Mouse (Mus musculus) gastrocnemius, adult 2 months (tissue): ENCODE measurements around the gene Aebp2. TPM values are rescaled to one million over a fixed set of nuclear protein-coding genes. Genes with fewer than 3 reads are reported as not detected.
A peak's percentile ranks its signal among the peaks of the same experiment; 100 is the strongest.
"Not testable (repeated sequence)": the region's sequence is repeated elsewhere in the genome, so short reads cannot be mapped to it uniquely, and the experiment has no call there.

ENCODE experiments used
- DNase-seq: peaks from one replicate; pipeline ENCODE4 v3.0.0; 2022
- H3K27ac ChIP-seq: fragments of 200-600 bp; 2 replicates; pipeline ENCODE4 v1.8.1; 2022; ENCODE audit warnings: mild to moderate bottlenecking
- H3K4me3 ChIP-seq: fragments of 200-600 bp; 2 replicates; pipeline ENCODE4 v1.8.1; 2022; ENCODE audit warnings: mild to moderate bottlenecking, moderate library complexity
- CTCF ChIP-seq: fragments of 200-600 bp; IDR thresholded peaks from 2 replicates; pipeline ENCODE4 v1.8.1; 2022; ENCODE audit warnings: antibody characterized with exemption, mild to moderate bottlenecking, moderate library complexity
- intact Hi-C: fragments of 180-260 bp; cut with DNase I; formaldehyde crosslinking; loops from one replicate; pipeline ENCODE4 v1.15.1; 2025
- total RNA-seq, 2 experiments: library from RNA; stranded (reverse); gene quantifications; 2 replicates each; pipeline ENCODE4 v1.2.3; 2021

The Aebp2 gene
- total RNA-seq, 2 experiments from 2014 or later, result 32.2 to 32.9 TPM

DNA sequence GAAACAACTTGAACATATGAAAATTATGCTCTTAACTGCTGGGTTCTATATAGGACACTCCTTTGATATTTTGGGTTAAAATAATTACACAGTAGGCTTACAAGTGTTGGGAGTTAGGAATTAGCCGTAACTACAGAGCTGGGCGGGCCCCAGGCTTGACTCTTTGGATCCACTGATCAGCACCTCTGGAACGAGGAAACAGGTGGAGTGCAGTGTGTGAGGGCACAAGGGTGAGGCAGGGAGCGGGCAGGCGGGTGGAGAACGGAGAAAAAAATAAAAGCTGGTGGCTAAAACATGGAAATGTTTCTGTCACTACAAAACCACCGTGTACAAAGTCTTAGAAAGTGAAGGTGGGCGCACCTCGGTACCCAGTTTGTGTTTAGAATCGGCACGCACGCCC is 20.2 kb downstream of the Aebp2 start:
- intact Hi-C loops, result no loop called here
- no peak overlapping the region for H3K4me3 ChIP-seq
- DNase-seq, result no peak
- no peak for TF ChIP-seq CTCF
- no peak overlapping the region for H3K27ac ChIP-seq

DNA sequence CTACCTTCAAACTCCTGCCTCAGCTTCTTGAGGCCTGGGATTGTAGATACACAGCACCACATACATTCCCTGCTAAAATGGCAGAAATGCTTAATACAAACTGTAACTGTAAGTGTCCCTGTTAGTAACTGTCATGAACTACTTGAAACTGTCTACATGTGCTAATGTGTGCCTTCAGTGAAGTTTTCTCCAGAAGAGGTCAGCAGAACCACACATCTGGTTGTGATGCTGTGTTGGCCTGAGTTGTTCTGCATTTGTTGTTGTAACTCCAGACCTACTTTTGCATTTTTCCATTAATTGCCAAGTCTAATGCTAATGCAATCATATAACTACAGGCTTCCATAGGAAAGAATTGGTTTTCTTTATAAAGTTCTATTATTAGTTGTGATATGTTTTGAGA is 23.5 kb downstream of the Aebp2 start:
- peak; percentile 30; the same call in 1 of the 2 replicates for TF ChIP-seq CTCF
- intact Hi-C loops, result loop anchor here (5.0 kb wide), 1 partner anchor 66 kb away; no protein-coding TSS in a partner anchor

DNA sequence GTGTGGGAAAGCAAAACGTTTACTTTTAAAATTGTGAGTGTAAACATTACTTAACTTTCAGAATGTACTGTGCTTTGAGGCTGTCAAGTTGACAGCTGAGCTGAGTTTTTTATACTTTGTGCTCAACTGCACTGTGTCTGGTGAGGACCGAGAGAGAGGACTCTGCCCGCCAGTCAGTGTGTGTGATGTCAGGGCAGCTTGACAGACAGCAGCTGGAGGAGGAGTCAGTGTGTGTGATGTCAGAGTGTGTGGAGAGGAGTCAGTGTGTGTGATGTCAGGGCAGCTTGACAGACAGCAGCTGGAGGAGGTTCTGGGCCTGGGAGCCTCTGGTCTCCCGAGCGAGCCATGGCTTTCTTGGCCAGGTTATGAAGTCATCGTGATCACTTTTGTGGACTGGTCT is 24.4 kb downstream of the Aebp2 start:
- intact Hi-C loops, result loop anchor here (5.0 kb wide), 1 partner anchor 65 kb away; no protein-coding TSS in a partner anchor

More for the DNA sequence above, 23.5 kb downstream of the Aebp2 start:
- no peak overlapping the region for H3K27ac ChIP-seq
- no peak overlapping the region for H3K4me3 ChIP-seq
- no peak for DNase-seq

DNA sequence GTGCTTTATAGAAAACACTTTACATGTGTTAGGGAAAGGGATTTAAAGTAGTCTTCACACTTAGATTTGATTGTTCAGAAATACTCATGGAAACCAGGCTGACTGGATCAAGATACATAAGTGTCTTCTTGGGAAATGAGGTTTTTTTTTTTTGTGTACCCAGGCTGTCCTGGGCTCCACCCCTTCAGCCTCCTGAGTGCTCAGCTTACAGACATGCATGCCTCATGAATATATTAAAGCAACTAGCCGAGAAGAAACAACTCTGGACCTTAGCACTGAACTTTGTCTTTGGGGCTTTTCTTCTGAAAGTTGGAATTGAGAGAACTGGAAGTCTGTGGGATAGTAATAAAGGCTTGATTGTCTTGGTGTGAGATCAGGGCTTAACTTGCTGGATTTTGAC is 27.3 kb downstream of the Aebp2 start:
- intact Hi-C loops, result loop anchor here (5.0 kb wide), 1 partner anchor 62 kb away; no protein-coding TSS in a partner anchor

More for the DNA sequence above, 24.4 kb downstream of the Aebp2 start:
- no peak for TF ChIP-seq CTCF
- Histone ChIP-seq H3K27ac (no peak overlapping the region), H3K4me3 (no peak overlapping the region)
- no peak for DNase-seq

DNA sequence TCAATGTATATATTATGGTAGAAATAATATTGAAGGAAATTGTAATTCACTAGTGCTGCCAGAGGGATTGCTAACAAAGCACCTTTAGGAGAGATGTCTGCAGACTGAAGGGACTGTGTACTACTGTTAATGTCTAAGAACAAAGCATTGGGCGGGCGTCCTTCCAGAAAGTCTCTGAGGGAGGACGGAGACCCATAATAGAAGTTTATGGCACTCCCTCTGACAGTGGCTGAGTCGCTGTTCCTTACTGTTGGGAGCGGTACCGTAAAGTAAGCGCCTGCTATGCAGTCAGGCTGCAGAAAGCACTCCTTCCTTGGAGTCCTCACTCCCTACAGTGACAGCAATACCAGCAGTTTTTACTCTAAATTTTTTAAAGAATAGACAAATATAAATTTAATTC is 29.5 kb downstream of the Aebp2 start:
- no peak for DNase-seq
- intact Hi-C loops, result no loop called here
- TF ChIP-seq CTCF, result no peak
- Histone ChIP-seq H3K27ac (no peak overlapping the region), H3K4me3 (no peak overlapping the region)

More for the DNA sequence above, 27.3 kb downstream of the Aebp2 start:
- no peak overlapping the region for H3K27ac ChIP-seq
- no peak for TF ChIP-seq CTCF
- DNase-seq, result no peak
- no peak overlapping the region for H3K4me3 ChIP-seq

DNA sequence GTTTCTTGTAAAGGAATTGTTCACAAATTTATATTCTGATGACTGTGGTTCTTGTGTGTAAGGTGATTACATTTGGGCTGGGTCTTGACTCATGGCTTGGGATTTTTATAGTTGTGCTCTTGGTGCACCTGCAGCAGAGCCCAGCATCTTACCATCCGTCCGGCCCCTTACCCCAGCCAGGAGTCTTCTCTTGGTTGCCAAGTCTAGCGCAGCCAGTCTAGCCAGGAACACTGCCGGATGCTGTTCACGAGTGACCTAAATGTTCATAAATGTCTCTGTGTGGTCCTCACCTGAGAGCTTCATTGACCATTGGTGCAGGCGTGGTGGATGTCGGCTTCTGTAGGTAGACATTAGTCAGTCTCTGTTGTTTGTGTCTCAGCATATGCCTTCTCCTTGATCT is 33.0 kb downstream of the Aebp2 start:
- no peak for DNase-seq
- Histone ChIP-seq H3K4me3 (no peak overlapping the region), H3K27ac (no peak overlapping the region)
- TF ChIP-seq CTCF, result no peak
- intact Hi-C loops, result no loop called here

DNA sequence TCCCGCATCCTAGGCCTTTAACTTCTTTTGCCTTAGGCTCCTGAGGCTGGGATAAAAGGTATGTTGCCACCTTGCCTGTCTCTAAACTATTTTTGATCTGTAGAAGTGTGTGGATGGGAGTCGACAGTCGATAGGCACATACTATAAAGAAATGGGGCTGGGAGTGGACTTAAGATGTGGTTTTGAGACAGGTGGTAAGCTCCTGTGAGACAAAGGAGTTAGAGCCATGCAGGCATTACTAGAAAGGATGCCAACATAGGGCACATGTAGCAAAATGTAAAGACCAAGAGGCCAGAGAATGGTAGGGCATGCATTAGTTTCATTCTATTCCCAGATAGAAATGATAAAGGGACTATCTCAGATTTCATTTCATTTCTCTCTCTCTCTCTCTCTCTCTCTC is 34.5 kb downstream of the Aebp2 start:
- DNase-seq, result no peak
- H3K4me3 ChIP-seq, result no peak overlapping the region

DNA sequence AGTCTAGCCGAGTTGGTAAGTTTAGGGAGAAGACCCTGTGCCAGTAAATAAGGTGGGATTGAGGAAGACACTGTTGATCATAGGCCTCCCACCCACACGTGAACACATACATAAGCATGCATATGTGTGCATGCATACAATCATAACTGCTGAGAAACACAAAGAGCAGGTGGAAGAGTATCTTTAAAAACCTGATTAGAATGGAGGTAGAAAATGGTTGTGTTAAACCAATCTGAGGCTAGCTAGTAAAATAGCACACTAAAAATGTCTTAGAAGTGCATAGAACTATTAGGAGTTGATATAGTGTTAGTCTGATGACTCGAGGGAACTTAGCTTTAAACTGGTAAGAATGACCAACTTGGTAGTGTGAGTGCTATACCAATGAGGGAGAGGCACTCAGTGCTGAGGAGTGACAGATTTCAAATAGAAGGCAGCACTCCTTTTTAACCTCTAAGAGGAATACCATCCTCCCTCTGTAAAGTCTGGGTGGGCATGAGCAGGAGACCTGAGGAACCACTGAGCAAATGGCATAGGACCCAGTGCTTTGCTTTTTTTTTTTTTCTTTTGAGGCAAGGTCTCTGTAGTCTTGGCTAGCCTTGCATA is 35.6 kb downstream of the Aebp2 start:
- TF ChIP-seq CTCF, result no peak
- H3K4me3 ChIP-seq, result no peak overlapping the region
- no peak overlapping the region for H3K27ac ChIP-seq
- intact Hi-C loops, result no loop called here
- no peak for DNase-seq

More for the DNA sequence above, 34.5 kb downstream of the Aebp2 start:
- TF ChIP-seq CTCF, result no peak
- intact Hi-C loops, result no loop called here
- H3K27ac ChIP-seq, result no peak overlapping the region

DNA sequence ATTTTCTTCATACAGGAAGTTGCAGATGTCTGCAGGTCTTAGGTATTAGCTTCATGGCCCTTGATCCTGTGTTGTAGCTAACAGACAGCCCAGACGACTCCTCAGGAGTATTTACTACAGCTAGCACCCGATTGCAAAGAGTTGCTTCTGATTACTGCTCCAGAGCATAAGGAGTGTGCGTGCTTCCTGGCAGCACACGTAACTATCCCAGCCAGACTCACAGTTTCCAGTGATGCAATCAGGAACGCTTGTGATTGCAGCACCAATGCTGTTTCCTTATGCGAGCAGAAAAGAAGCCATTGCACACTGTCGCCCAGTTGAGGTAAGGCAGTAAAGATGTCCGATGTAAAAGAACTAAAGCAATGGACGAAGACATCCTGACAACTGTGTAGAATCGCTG is 38.6 kb downstream of the Aebp2 start:
- no peak for DNase-seq
- TF ChIP-seq CTCF, result no peak
- Histone ChIP-seq H3K27ac (no peak overlapping the region), H3K4me3 (no peak overlapping the region)
- intact Hi-C loops, result no loop called here

DNA sequence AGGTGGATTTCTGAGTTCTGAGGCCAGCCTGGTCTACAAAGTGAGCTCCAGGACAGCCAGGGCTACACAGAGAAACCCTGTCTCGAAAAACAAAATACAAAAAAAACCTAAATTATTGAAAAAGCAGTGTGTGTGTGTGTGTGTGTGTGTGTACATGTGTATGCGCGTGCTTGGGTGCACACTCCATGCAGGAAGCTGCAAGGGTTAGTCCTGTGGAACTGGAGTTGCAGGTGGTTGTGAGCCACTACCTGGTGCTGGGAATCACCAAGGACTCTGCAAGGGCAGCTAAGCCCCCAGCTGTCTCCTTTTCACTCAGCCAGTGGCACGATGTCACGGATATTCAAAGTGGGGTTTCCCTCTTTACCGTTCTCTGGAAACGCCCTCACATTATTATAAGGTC is 39.3 kb downstream of the Aebp2 start:
- intact Hi-C loops, result no loop called here
- no peak for DNase-seq
- Histone ChIP-seq H3K4me3 (no peak overlapping the region), H3K27ac (no peak overlapping the region)
- TF ChIP-seq CTCF, result no peak

DNA sequence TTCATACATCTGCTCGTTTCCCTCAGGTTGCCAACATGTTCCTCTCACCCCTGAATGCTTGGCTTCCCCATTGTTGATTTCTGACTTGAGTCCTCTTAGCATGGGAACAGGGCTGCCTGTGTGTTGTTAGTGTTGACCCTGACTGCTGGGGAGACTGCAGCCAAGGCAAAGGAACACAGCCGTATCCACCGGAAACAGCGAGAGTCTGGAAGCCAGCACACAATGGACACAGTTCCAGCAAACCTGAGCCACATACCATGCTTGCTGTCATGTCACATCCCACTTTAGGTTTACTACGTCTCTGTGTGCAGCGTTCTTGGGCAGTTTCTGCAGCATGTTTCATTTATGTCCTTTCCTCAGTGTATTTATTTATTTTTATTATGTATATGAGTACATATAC is 39.8 kb downstream of the Aebp2 start:
- intact Hi-C loops, result no loop called here
- no peak overlapping the region for H3K27ac ChIP-seq
- DNase-seq, result no peak
- no peak overlapping the region for H3K4me3 ChIP-seq
- TF ChIP-seq CTCF, result no peak

DNA sequence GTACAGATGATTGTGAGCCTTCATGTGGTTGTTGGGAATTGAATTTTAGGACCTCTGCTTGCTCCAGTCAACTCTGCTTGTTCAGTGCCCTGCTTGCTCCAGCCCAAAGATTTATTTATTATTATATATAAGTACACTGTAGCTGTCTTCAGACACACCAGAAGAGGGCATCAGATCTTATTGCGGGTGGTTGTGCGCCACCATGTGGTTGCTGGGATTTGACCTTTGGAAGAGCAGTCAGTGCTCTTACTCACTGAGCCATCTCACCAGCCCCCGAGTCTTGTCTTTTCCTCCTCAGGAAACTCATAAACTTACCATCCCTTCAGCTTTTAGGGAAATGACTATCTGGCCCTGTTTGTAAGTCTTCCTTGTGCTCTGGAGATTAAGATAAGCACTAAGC is 40.2 kb downstream of the Aebp2 start:
- H3K4me3 ChIP-seq, intact Hi-C loops, H3K27ac ChIP-seq, DNase-seq: not testable (repeated sequence)
- TF ChIP-seq CTCF, result peak; percentile 37

DNA sequence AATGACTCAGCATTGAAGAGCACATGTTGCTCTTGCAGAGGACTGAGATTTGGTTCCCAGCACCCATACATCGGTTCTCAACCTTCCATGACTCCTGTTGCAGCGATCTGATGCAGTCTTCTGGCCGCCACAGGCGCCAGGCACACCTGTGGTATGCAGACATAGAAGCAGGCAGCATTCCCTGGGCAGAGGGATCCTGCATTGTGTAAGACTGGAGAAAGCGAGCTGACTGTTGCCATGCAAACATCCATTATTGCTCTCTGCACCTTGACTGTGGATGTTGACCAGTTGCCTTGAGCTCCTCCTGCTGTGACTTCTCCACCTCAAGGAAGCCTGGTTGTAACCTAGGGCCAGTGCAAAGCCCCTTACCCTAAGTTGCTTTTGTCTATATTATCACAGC is 42.1 kb downstream of the Aebp2 start:
- no peak for TF ChIP-seq CTCF
- no peak overlapping the region for H3K4me3 ChIP-seq
- H3K27ac ChIP-seq, result no peak overlapping the region
- DNase-seq, result no peak
- intact Hi-C loops, result no loop called here
